Mouse (Mus musculus) regulatory T cell (primary cell): ENCODE data around the gene Ifi27l2a.
"Not testable (repeated sequence)": the region's sequence is repeated elsewhere in the genome, so short reads cannot be mapped to it uniquely, and the experiment has no call there.

Experiments
- in situ Hi-C: fragments of 300-600 bp; cut with MboI, MseI; formaldehyde crosslinking; loops from one replicate; pipeline ENCODE4 v1.15.1; 2025; ENCODE audit warnings: high pct_unique_total_duplicates

Gene Ifi27l2a

DNA sequence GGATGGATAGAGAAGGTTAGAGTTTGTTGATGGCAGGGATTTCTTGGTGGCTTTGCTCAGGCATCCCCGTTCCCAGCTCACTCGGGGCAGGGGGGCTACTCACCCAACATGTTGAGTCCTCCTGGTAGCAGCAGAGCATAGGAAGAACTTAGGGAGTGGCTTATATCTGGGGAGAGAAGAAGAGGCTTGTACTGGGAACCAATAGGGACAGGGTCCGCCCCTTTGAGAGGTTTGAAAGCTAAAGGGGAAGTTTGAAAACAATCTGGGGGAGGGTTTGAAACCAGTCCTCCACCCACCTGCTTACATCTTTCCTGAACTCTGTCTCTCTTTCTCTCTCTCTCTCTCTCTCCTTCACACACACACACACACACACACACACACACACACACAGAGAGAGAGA, at the start of gene Ifi27l2a:
Ifi27l2a (minus strand) TSS at position 157 of the 400 bp plus-strand sequence.
- in situ Hi-C loops, result loop anchor here (25.0 kb wide), 1 partner anchor 1569 kb away; the partner anchor contains the start of gene Syne3

DNA sequence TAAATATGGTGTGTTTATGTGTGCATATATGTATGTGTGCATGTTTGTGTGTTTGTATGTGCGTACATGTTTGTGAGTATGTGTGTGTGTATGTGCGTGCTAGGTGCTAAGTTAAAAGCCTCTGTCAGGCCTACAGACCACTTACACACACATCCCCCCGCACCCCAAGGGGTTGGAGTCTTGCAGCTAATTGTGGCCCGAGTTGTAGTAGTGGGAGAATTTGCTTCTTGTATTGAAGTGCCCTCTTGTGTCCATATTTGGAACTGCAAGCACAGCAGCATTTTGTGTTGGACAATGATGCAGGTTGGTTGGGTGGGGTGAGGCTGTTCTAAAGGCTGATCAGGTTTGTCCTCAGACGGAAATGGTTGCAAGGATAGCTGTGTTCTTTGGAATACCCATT, 49.3 kb upstream of the Ifi27l2a start:
- in situ Hi-C loops, result loop anchor here (5.0 to 10.0 kb wide), 2 partner anchors 65 to 348 kb away; partner anchors contain the start of gene Ddx24

DNA sequence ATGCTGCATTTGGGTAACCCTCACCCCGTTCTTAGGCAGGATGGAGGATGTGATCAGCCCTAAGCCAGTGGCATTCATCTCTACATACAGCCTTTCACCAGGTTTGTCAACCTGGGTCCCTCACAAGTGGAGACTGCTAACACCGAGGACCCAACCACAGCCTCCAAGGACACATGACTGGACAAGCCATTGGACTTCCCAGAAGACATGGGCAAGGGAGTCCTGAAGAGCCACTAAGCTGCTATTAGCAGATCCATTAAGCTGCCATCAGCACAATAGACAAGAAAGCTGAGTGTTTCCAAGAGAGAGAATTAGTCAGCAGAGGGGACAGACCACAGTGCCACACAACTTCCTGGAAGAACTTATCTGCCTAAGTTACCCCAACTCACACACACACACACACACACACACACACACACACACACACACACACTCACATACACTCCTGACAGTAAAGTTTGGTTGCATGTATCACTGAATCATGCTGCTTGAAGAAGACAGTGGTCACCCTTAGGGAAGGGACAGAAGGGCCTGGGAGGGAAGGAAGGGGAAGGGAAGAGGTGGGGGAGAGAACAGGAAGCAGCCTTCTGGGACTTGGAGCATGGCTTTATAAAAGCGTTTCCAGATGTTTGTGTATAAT, 47.7 kb upstream of the Ifi27l2a start:
- in situ Hi-C loops, result loop anchor here (5.0 to 10.0 kb wide), 2 partner anchors 64 to 346 kb away; partner anchors contain the start of gene Ddx24

DNA sequence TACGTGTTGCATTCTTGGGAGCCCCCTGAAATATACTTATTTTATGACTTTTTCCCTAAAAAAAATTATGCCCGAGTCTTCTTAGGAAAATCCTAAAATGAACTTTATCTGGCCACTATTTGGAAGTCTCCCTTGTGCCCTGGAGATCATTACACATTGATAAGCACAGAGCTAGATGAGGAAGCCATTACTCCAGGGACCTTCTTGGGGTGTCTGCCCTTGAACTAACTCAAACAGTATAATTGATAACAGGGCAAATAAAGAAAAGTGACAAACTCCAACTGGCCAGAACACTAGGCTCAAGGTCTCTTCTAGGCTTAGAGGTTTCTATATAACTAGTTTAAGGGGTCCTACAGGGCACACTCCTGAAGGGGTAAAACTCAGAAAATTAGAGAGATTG, 44.3 kb upstream of the Ifi27l2a start:
- in situ Hi-C loops, result no loop called here

DNA sequence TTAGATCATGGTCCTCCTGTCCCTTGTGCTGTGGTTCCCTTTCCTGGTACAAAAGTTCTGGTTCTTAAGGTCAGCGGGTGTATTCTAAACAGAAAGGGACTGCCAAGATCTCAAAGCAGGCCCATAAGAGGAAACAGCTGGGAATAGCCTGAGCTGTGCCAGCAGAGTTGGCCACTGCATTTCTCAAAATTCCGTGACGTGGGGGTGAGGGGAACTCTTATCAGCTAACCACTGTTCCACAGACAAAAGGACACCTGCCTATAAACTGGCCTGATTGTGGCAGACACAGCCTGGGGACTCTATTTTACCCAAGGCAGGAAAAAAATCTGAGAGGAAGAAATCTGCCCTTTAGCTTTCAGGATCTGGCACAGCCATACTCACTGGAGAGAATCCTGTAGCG, 43.8 kb upstream of the Ifi27l2a start:
- in situ Hi-C loops, result no loop called here

DNA sequence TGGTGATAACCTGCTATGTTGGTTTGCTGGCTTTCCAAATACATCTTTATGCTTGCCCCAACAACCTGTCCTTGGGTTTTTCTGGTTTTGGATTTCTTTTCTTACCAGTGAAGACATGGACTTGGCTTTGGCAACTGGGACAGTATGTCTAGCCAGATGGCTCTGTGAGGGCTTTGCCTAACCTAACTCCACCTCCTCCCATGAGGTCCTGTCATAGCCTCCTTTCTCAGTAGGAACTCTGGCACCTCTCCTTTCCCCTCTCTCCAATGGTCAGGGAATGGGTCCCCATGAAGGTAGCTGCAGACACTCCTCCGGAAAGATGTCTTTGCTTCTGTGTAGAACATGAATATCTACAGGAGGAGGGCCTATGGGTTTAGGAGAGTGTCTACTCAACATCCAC, 43.2 kb upstream of the Ifi27l2a start:
- in situ Hi-C loops, result no loop called here

DNA sequence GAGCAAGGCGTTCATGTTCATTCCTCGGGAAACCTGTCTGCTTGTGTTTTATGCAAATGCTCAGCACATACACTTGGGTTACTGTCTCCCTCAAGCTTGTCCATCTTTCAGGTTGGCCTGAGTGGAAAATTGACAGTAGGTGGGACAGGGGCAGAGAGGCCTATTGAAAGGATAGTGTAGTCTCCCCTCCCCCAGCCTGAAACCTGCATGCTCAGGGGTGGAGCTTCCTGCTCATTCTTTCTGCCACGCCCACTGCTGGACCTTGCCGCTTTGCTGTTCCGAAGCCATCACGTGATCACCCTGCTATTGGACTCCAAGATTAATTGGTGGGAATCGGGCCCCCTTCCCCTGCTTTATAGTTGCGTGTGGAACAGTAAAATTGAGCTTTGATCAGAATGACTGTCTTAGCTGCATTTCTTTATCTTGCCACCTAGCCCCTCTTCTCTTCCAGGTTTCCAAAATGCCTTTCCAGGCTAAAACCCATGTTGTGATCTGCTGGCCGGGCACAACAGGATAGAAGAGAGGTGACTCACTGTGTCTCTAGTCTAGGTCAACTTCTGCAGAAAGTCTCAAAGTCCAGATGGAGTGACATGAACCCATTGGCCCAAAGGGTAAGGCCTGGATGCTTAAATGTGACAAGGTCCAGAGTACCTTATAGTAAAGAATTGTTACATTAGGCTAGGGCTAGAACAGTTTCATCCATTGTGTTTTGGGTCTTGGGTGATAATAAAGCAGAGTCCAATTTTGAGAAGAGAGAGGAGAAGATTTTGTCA, 40.9 kb upstream of the Ifi27l2a start:
- in situ Hi-C loops, result not testable (repeated sequence)

DNA sequence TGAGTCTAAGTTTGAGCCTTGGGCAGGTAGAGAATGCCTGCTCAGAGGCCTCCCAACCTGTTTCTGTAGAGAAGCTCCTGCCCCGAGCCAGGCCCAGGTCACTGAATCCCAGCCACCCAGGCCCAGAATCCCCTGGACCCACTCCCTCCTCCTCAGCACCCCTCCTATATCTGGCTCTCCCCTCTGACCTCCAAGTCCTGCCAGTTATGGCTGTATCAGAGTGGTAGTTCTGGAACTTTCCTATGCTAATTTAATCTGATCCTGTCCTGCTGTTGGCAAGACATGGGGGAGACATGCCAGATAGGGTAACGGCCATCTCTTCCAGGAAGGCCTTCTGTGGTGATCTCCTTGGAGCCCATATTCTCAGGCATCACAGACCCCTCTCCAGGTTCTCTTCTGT, 39.3 kb upstream of the Ifi27l2a start:
- in situ Hi-C loops, result no loop called here

DNA sequence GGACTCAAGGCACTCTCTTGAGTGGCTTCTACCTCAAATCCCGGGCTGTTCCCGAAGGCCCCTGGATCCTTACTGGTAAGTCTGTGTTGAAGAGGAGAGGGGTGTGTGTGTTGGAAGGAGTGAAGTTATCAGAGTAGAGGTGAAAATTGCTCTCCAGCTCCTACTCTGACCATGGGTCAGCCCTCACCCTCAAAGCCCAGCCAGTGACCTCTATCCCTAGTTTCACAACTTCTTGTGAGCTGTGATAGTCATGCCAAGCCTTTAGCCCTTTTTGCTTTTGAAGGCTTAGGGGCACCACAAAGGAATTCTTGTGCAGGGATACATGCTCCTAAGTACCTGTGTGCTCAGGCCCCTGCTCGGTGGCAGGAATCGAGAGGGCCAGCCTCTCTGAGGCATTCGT, 38.2 kb upstream of the Ifi27l2a start:
- in situ Hi-C loops, result no loop called here

DNA sequence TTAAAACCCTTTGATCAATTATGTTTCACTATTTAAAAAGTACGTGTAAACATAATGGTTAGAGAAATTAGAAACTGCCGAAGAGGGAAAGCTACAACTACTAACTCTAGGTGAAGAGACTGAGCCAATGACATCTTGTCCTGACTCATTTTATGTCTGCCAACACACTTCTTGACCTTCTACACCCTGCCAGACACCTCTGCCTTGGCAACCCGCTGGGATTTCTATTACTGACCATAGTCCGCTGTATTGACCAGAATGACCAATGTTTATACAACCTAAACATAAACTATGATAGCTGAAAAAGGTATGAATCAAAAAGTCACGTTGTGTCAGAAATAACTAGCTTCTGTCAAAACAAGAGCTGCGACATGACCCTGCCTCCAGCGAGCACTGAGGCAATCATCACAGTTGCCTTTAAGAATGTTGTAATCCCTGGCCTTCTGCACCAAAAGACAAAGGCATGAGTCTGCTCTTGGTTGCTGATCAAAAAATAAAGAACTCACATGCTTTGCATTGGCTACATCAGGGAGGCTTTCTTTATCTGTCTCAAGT, 34.1 kb upstream of the Ifi27l2a start:
- in situ Hi-C loops, result no loop called here

DNA sequence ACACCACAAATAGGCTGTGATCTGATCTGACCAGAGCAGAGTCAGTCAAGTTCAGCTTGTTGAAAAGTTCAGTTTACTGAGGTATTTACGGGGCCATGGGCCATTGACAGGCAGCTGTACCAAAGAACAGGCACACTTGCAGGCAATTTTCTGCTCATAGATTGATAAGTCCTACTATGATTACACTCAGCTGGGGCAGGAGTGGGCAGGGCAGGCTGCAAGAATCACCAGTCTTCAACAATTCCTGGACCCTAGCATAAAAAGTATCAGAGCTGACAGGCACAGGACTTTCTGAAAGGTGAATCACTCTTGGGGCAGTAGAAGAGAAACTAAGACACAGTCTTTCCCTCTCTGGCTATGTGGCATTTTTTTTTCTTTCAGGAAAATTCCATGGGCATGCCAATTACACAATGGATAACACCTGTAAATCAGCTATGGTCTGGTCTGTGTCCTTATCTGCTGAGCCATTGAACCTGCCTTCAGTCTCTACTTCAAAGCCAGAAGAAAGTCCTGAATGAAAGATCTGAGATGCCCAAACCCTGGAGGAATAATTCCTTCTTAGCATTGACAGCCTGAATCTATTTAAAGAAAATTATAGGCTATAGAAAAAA, 33.4 kb upstream of the Ifi27l2a start:
- in situ Hi-C loops, result no loop called here

DNA sequence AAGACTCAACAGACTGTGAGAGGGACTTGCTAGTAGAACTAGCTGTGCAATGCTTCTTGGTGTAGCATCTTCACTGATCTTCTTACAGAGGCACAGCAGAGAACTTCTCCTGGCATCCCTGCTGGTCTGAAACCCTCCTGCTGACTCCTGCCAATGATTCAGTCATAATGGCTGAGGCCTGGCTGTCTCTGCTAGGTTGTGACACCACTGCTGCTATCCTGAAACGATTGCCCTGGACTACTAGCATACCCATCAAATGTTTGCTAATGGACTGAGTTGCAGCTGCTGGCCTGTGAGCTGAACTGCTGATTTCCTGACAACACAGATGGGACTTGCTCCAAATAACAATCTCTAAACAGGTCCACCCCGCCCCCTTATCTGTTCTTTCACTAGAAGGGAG, 31.0 kb upstream of the Ifi27l2a start:
- in situ Hi-C loops, result no loop called here

DNA sequence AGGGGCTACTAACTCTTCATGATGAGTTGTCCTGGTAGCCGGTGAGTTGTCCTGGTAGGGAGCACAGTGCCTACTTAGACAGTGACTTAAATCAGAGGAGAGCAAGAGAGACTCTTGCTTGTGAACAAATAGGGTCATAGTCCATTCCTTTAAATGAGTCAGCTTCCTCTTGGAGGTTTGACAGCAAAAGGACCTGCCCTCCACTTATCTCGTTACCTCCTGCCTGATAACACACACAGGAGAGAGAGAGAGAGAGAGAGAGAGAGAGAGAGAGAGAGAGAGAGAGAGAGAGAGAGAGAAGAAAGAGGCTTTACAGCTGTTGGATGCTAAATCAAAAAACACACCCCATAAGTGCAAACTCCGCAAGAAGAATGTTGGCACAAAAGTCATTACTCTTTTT, 13.7 kb upstream of the Ifi27l2a start, which contains the start of gene Ifi27l2b:
Ifi27l2b (minus strand) TSS at position 84 of the 400 bp plus-strand sequence.
- in situ Hi-C loops, result no loop called here

DNA sequence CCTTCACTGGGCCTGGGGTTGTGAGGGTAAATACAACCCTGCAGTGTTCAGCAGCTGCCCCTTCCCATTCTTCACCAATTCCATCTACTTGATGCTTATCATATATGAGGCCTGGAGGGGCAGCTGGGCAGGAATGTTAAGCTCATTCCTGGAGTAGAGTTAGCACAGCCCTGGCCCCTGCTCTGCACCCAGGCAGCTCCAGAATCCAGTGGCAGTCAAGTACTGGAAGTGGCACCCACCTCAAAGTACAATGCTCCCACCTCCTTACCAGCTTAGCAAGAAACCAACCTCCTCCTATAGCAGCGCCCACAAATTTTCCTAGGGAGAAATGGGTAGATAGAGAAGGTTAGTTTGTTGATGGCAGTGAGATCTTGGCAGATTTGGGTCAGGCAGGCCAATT, 13.2 kb upstream of the Ifi27l2a start:
- in situ Hi-C loops, result not testable (repeated sequence)

DNA sequence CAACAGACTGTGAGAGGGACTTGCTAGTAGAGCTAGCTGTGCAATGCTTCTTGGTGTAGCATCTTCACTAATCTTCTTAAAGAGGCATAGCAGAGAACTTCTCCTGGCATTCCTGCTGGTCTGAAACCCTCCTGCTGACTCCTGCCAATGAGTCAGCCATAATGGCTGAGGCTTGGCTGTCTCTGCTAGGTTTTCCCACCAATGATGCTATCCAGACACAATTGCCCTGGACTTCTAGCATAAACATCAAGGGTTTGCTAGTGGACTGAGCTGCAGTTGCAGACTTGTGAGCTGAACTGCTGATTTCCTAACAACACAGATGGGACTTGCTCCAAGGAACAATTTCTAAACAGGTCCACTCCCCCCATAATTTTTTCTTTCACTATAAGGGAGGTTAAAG, 9.9 kb upstream of the Ifi27l2a start:
- in situ Hi-C loops, result no loop called here

DNA sequence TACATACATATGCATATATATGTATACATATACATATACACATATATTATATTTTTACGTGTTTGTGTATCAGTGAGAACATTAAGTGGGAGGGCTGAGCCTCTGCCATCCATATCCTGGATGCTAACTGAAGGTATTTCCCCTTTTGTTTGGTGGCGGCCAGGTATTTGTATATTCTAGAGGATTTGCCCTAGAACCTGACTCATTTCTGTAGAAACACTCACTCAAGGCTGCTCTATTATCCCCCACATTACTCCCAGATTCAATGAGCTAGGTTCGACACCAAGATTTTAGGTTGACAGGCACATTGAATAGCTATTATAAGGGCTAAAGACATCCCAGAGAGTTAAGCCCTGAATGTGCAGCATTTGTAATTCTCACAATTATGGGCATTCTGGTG, 1.6 kb upstream of the Ifi27l2a start:
- in situ Hi-C loops, result loop anchor here (25.0 kb wide), 1 partner anchor 1567 kb away; the partner anchor contains the start of gene Syne3

DNA sequence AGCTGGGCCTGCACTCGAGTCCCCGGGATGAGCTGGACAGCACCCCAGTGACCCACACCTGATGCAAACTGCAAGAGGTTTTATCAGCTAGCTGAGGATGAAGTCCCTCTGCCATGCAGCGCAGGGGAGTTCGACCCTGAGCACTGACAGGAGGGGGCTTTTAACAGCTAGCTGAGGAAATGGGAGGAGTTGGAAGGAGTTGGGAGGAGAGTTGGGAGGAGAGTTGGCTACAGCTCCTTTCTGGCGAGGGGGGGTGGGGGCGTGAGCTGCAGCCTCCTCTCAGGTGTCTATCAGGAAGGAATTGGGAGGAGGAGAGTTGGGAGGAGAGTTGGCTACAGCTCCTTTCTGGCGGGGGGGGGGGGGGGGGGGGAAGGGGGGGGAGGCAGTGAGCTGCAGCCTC, 781 bp upstream of the Ifi27l2a start:
- in situ Hi-C loops, result loop anchor here (25.0 kb wide), 1 partner anchor 1568 kb away; the partner anchor contains the start of gene Syne3

DNA sequence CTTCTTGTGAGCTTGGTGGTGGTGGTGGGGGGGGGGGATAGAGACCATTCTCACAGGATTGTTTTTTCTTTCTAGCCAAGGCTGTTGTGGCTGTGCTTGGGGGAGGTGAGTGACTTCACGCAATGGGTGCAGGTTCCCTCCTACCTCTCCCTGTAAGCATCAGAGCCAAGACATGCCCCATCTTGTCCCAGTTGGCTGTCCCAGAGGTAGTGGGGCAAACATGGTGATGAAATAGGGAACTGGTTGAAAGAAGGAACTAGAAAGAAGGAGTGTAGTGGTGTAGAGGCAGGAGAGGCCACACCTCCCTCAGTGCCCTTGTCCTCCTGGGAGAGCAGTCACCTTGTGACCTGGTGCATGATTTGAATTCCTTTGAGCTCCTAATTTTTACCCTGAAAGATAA, 5.9 kb downstream of the Ifi27l2a start:
- in situ Hi-C loops, result loop anchor here (25.0 kb wide), 1 partner anchor 1575 kb away; the partner anchor contains the start of gene Syne3

DNA sequence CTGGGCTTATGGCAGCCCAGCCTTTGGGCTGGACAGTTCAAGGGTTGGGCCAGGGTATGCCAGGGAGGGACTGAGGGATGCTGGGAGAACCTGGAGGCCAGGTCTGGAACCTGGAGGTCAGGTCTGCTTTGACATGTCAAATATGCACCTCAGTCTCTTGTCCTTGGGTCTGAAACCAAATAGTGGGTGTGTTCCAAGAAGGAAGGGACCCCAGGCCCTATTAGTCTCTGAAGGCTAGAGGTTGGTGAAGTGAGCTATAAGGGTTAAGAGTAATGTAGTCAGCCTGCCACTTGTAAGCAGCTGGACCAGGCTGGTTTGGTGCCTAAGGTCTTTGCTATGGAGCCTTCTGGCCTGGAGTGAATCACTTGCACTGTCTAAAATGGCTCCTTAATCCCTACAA, 8.6 kb downstream of the Ifi27l2a start:
- in situ Hi-C loops, result loop anchor here (25.0 kb wide), 1 partner anchor 1577 kb away; the partner anchor contains the start of gene Syne3

DNA sequence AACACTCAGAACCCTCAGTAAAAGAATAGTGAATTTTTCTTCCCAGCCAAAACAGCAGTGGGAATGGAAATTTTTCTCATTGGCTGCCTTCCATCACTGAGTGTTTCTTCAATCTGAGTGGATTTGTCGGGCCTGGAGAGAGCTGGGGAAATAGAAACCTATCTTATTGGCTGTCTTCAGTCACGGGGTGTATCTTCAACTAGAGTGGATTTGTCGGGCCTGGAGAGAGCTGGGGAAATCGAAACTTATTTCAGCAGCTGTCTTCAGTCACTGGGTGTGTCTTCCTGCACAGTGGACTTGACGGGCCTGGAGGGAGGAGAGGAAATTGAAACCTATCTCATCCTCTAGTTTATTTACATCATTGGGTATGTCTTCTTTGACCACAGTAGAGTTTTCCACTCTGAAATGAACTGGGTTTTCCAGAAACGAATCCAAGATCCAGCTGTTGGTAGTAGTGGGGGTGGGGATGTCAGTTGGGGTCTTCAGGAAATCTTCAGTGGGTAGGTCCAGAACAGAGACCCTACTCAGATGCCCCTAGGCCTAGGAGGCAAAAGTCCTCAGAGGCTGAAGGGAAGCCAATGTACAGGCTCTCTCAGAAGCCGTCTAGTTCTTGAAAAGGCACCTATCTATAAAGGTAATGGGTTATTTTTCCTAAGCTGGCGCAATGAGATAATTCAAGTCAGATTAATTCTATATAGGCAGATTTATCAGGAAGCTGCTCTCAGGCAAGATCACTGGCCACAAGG, 9.3 kb downstream of the Ifi27l2a start, which contains the start of gene Ifi27:
Ifi27 (plus strand) TSS at position 226 of the 746 bp plus-strand sequence.
- in situ Hi-C loops, result loop anchor here (25.0 kb wide), 1 partner anchor 1578 kb away; the partner anchor contains the start of gene Syne3

DNA sequence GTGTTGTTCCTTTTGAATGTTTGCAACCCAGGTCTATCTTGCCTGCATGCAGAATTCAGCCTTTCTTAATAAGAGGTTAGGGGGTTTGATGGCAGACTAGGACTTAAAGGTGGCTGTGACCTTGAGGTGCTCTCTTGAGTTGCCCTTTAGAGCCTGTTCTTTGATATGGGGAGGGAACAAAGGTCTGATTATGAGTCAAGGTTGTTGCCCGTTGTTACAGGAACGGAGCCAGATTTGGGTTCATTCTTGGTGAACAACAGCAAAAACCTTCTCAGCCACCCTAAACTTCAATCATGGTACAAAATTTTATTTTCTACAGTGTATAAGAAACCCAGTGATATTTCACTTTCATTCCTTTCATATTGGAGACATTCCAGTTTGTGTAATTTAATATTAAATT, 10.1 kb downstream of the Ifi27l2a start:
- in situ Hi-C loops, result loop anchor here (25.0 kb wide), 1 partner anchor 1579 kb away; the partner anchor contains the start of gene Syne3
